Mouse (Mus musculus) effector memory CD4-positive, alpha-beta T cell, adult 7 months (primary cell): ENCODE measurements around the gene Tfap4. TPM values are rescaled to one million over a fixed set of nuclear protein-coding genes. Genes with fewer than 3 reads are reported as not detected.

Source experiments
- polyA plus RNA-seq: library from polyadenylated mRNA; unstranded; fragments of 100-300 nt; shearing (Covaris generic); gene quantifications from one replicate; pipeline ENCODE4 v1.2.1, GENCODE M21; 2017

The Tfap4 gene
- 0.95 TPM for polyA plus RNA-seq

GRCm38 (mm10) chr16:4559715-4560144, at the start of gene Tfap4:
Tfap4 (minus strand) TSS chr16:4559854.

GRCm38 (mm10) chr16:4593971-4594813, 34.5 kb upstream of the Tfap4 start, which contains the start of gene Glis2:
Glis2 (plus strand) TSS chr16:4594713.

GRCm38 (mm10) chr16:4541501-4542198, 18.0 kb downstream of the Tfap4 start, which contains the start of gene Srl:
Srl (minus strand) TSS chr16:4541816.

Other genes starting within 250 kb of the Tfap4 start
- 0.13 TPM for gene Adcy9, start 139.4 kb downstream of the Tfap4 start, polyA plus RNA-seq
- not detected for gene Srl, start 18.0 kb downstream of the Tfap4 start, polyA plus RNA-seq
- 1.0 TPM for gene Glis2, start 34.9 kb upstream of the Tfap4 start, polyA plus RNA-seq
- 7.0 TPM for gene Pam16, start 65.1 kb upstream of the Tfap4 start, polyA plus RNA-seq
- 0.87 TPM for gene Vasn, start 80.1 kb upstream of the Tfap4 start, polyA plus RNA-seq
- gene Dnaja3, start 80.1 kb upstream of the Tfap4 start, polyA plus RNA-seq, result 38.2 TPM
- gene Coro7, start 119.9 kb upstream of the Tfap4 start, polyA plus RNA-seq, result 125 TPM
- 2.2 TPM for gene Nmral1, start 159.5 kb upstream of the Tfap4 start, polyA plus RNA-seq
- 57.2 TPM for gene Hmox2, start 166.5 kb upstream of the Tfap4 start, polyA plus RNA-seq
- 47.7 TPM for gene Cdip1, start 230.4 kb upstream of the Tfap4 start, polyA plus RNA-seq